Mouse (Mus musculus): ENCODE data around the gene Rmnd1.
A peak's percentile ranks its signal among the peaks of the same experiment; 100 is the strongest.
"Not testable (repeated sequence)": the region's sequence is repeated elsewhere in the genome, so short reads cannot be mapped to it uniquely, and the experiment has no call there.

Gene Rmnd1

DNA sequence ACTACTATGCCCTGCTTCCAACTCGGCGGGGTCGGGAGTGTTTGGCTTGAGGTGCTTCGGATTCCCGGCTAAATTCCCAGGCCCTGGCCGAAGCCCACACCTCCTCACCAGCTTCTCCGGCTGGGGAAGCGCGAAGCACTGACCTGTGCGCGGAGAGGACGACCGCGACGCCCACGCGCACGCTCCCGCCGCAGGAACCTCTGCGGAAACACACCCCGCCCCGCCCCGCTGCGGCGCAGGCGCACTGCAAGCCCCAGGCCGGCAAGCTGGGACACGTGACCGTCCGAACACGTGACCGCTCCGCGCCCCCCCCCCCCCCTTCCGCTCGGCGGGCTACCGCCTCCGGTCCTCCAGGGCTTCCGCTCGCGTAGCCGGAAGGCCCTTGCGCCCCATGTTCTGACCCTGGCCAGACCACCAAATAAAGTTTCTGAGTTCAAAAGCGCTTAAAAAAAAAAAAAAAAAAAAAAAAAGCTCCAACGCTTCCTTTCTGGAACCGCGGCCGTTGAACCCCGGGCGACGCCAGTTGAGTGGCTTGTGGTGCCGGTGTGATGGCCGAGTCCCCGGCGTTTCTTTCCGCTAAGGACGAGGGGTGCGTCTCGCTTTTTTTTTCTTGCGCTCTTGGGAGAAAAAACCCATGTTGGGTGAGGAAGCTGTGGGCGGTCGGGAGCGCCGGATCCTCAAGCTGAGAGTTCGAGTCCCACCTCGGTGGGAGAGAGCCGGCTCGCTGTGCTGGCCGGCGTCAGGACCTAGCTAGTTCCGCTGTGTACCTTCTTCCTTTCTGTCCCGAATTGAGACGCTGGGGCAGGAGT lies at the start of gene Rmnd1, which contains the start of gene Armt1:
Rmnd1 (minus strand) TSS at position 266 of the 809 bp plus-strand sequence.
Armt1 (plus strand) TSS at position 345 of the 809 bp plus-strand sequence.
- peak; percentile 96 for DNase-seq

DNA sequence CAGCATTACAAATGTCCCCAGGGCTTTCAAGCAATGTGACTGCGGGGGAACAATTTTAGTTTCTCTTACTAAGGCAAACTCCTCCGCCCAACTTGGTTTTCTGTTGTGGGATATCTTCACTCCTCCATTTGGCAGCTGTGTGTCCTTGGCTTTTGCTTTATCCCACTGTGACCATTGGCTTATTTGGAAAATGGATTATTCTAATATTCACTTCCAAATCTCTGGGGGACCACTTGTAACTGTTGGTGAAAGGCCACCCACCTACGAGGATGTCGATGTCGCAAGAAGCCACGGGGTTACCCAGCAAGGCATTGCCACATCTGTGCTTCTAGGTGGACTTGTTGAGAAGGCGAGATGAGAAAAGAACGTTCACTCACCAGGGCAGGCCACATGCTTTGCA lies 49.5 kb upstream of the Rmnd1 start:
- DNase-seq: no peak

DNA sequence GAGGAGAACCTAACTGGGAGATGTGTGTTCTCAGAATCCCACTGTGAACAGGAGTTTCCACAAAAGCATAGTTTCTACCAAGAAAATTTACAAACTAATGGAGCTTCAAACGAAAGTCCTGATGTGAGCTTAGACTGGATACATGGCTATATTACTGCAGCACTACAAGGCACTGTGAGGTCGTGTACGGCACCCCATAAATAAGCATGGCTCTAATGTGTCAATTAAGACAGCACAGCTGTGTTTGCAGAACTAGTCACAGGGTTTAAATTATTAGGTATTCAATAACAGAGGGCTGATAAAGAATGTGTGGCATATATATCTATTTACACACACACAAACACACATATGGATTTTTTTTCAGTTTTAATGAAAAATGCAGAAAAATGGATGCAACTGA lies 48.7 kb upstream of the Rmnd1 start:
- no peak for DNase-seq

DNA sequence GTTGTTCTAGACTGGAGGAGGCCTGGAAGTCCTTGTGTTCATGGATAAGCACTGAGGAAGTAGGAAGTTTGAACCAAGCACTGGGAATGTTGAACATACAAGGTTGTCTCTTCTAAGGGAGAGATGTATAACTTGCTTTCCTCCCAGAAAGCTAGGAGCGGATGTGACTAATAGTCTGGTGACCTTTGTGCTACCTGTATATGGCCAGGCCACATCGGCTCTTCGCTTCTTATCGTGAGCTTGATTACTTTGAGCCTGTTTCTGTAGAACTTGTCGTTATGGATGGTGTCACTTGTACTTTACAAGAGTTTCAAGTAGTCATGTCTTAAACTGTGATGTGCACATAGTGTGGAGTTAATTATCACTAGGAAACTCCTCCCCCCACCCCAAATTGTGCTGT lies 44.4 kb upstream of the Rmnd1 start:
- DNase-seq: no peak

DNA sequence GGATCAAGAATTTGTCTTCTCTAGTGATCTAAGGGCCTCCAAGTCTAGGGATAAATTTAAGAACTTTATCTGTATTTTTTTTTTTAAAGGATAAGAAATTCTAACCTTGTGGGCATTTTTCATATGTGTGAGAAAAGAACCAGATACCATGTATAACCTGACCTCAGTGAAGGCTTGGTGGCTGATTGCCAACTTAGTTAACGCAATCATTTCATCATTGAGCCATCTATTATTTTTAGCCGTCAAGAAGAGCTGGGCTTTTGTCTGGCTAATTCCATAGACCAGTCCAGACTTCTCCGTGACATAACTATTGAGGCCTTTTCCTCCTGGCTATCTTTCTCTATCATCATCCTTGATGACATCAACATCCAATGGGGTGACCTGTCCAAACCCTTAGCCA lies 43.2 kb upstream of the Rmnd1 start:
- no peak for DNase-seq

DNA sequence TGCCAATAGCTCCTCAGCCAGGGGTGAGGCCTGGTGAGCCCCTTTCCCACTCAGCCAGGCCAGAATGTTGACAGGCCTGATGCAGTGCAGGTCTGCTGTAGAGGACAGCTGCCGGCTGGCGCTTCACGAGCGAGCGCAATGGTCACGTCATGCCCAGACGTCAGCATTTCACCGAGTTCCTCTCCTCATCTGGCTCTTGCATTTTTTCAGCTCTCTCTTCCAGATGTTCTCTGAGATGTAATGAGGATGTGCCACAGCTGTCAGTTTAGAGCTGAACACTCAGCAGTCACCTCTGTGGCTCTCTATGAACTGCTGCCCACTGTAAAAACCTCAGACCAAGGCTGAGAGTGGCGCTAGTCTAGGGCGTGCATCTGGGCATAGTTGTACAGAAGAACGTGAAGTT lies 41.4 kb upstream of the Rmnd1 start:
- no peak for DNase-seq

DNA sequence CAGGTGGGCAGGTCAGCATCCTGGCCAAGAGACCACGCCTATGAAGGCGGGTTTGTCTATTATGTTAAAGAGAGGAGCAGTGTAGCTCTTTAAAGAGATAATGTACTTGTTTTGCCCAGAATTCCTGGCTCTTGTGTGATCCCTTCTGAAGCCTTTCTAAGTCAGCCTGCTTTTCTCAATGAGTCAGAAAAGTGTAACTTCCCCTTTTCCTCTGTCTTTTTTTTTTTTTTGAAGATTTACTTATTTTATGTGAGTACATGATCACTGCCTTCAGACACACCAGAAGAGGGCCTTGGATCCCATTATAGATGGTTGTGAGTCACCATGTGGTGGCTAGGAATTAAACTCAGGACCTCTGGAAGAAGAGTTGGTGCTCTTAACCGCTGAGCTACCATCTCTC lies 37.2 kb upstream of the Rmnd1 start:
- no peak for DNase-seq

DNA sequence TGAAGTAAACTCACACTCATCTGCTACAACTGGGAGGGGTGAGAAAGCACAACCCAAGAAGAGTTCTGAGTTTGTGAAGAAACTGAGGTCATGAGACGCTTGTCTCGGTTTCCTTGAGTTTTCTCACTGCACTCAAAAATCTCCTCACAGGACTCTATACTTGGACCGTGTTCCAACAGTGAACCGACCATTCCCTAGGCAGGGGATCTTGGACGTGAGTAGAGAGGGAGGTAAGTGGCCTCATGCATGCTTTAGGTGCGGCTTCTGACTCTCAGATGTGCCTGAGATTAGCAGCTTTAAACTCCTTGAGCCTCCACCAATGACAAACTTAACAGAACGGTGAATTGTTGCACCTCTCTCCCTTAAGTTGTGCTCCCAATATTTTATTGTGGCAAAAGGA lies 33.6 kb upstream of the Rmnd1 start:
- DNase-seq: no peak

DNA sequence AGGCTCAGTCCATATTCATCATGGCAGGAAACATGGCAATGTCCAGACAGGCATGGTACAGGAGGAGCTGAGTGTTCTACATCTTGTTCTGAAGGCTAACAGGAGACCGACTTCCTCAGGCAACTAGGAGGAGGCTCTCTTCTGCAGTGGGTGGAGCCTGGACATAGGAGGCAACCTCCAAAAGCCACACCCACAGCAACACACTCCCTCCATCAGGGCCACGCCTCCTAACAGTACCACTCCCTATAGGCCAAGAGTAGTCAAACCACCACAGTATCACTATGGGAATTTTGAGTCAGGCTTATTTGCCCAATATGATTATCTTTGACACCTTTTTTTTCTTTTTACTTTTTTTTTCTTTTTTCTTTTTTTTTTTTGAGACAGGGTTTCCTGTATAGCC lies 28.0 kb upstream of the Rmnd1 start:
- no peak for DNase-seq

DNA sequence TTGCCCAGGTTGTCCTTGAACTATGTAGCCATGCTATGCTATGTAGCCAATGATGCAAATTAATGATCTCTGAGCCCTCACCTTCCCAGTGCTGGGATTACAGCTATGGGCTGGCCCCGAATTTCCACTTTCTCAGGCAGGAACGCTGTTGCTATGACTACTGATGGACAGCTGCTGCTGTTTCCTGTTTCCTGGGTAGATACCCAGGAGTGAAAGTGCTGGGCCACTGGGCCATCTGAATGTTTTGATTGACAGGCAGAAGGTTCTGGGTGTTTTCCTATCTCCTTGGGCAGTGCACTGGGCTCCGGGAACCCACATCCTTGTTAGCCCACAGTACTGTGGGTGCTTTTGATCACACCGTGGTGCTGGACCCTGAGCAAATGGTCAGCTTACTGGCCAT lies 24.2 kb upstream of the Rmnd1 start:
- DNase-seq: no peak

DNA sequence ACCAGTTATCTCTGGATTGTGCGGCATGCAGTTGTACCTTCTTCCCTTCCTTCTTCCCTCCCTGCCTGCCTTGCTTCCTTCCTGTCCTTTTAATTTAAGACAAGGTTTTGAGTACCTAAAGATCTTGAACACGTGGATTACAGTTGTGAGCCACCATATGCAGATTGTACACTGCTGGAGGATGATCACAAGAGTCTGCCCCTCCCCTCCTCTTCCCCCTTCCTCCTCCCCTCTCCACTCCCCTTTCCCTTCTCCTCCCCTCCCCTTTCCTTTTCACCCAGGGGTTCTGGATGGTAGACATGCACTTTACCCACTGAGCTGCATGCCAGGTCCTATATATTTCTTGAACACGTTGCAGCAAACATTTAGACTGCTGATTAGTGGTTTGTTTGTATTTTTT lies 3.2 kb upstream of the Rmnd1 start:
- no peak for DNase-seq

DNA sequence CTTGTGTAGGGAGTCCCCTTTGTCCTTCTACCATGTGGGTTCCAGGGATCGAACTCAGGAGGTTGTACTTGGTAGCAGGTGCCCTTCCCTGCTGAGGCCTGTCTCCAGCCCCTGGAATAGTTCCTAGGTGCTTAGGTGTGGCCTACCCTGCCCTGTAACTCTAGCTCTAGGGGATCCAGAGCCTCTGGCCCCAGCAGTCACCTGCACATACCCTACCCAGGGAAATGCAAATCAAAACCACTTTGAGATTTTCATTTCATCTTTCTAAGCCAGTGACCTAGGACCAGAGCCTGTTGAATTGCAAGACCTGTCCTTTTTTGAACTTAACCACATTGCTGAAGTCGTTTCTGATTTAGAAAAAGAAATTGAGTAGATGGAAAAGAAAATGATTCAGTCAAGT lies 1.7 kb upstream of the Rmnd1 start:
- DNase-seq: not testable (repeated sequence)

DNA sequence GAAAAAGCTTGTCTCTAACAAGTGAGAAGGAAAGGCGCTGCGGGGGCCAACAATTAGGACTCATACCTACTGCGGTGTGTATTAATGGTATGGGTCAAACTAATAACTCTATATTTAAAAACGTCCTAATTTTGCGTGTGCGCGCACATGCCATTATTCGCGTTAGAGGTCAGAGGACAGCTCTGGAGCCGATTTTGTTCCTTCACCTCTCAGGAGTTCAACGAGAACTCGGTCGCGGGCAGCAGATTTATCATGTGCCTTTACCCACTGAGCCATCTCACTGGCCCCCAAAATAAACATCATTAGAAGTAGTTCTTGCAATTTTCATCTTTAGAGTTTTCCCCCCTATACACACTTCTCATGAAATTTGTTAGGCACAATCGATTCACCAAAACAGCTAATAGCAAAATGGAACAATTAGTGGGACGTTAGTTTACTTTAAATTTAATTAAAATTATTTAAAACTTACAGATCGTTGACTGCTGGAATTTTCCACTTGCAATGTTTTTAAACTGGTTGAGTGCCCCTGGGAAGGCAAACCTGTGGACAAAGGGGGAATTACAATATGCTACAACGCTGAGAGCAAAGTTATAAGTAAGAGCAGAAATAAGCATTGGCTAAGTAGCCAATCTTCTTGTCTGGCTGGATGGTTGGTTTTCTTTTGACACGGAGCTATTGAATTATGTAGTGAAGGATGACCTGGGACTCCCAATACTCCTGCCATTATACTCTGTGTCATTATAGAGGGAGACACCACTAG lies 988 bp upstream of the Rmnd1 start:
- peak; percentile 25 for DNase-seq

DNA sequence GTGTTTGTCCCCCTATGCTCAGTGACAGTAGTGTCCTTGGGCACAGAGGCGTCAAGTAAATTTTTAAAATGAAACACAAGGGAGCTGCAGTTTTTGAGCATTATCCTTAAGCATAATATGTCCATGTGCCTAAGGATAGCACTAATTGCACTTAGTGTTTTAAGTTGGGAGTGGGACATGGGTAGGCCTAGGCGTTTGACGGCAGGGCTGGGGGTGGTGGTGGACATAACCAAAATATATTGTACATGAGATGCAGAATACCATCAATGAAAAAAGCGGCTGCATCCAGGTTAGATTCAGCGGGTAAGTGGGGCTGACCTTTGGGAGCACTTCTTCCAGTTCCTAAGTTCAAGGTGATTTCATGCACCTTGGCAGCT lies 454 bp downstream of the Rmnd1 start:
- no peak for DNase-seq

DNA sequence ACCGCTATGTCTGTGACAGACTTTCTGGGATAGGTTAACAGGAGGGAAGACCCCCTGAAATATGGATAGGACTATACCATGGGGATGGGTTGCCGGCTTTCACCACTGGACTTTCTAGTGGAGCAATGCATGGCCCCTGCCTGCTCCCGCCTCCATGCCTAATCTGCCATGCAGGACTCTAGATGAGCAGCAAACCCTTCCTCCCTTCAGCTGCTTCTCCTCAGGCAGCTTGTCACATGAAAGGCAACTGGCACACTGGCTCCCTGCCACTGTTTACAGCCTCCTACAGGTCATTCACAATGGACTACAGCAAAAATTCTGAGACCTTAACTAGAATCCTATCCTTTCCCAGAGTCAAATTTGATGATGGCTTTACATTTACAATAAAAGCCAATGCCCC lies 1.4 kb downstream of the Rmnd1 start:
- no peak for DNase-seq

DNA sequence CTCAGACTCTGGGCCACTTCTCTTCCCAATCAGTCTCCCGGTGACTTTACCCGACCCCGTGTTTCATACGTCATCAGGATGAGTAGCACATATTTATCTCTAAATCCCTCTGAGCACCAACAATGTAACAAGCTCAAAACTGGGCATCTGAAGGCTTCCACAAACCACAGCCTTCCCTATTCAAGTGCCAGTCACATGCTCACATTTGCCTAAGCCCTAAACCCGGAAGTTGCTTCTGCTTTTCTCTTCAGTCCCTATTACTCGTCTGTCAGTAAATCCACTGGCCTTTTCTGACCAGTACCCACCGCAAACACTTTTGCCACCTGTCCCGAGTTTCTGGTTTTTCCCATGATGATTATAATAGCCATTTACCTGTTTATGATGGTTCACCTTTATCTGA lies 1.8 kb downstream of the Rmnd1 start:
- no peak for DNase-seq

DNA sequence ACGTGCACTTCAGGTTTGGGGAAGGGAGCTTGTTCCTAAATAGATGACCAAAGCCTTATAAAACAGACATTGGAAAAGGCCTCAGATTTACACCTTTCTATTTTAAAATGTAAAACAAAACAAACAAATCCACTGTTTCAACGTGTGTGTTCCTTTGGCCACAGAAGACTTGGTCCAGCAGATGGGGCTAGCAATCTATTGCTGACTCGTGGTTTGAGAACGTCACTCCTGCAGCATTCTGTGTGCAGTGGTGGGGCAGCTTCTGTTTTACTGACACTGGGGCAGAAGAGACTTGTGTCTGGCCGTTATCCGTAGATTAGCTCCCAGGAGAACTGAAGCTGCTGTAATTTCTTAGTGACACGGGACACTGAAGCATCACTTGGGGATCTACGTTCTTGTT lies 6.9 kb downstream of the Rmnd1 start:
- no peak for DNase-seq

DNA sequence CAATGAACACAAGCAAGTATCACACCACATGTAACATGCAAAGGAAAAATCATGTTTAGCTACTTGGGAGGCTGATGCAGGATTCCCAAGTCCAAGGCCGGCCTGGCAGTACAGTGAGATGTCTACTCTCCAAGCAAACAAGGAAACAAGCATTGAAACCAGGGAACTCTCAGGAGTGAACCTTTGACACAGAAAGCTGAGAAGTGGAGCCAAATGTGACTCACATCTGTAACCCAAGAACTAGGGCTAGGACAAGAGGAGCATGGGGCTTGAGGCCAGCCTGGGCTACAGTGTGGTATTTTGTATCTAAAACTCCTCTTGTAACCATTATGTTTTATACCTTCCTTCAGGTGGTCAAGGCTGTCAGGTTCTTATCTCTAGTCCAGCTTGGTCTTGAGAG lies 25.0 kb downstream of the Rmnd1 start:
- no peak for DNase-seq

DNA sequence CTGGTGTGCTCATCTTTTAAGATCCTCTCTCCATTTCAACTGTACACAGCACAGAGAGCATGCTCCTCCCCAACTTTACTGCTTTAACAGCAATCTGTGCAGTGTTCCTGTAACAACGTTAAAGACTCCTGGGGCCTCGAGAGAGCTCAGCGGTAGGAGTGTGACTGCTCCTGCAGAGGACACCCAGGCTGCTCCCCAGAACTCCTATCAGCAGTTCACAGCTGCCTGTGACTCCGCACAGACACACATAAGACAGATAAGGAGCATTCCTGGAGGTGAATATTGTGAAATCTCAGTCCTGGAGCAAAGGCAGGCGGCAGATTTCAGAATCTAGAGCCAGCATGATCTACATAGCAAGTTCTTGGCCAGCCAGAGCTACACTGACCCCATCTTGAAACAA lies 26.7 kb downstream of the Rmnd1 start:
- DNase-seq: no peak

DNA sequence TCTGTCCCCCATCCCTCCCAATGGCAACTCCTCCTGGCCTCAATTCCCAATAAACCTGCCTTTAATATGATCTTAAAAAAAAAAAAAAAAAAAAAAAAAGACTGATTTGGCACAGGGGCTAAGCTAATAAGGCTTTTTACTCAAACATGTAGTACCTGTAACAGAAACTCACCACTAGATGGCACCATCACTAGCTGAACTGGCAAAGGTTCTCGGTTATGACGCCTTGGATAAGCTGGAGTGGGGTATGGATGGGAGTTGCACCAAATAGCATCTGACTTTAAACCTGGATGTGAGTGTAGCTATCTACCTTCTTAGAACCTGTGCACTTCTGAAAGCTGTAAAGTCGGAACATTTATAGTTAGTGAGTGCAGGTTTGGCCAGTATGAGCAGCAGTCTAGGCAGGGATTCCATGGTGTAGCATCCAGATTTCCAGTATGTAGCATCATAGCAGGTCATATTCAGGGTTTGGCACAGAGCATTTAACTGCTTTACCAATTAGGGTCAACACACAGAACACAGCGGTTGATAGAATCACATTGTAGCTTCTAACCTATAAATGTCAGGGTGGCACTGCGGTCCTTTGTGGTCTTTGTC lies 27.2 kb downstream of the Rmnd1 start:
- DNase-seq: peak; percentile 62

DNA sequence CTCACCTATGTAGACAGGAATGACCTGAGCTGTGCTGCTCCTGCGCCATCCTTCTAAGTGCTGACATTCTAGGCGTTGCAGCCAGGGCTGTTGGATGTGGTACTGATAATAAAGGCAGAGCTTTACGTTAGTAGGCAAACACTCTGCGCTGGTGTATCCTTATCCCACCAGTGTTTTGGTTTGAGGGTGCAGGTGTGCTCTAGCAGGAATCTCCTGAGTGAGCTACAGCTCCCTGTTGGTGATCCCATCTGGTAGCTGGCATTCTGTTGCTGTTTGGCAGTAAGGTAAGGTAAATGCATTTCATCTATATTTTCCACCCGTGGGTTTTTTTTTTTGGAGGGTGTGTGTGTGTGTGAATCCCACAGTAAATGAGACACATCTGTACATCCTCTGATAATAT lies 34.1 kb downstream of the Rmnd1 start:
- no peak for DNase-seq

DNA sequence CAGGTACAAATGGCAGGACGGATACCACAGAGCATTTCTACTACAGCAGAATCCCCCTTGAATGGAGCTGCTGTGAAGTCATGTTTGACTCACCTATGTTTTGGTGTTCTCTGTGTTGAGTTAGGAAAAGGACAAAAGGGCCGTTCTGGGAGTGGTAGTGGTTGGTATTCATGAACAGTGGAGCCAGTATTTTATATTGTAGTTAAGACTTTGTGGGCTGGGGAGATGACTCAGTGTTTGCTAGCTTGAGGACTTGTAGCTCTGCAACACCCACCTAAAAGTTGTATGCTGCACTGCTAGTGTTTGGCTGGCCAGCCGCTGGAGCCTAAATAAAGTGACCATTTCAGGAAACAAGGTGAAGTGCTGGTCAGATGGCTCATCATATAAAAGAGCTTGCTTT lies 36.9 kb downstream of the Rmnd1 start:
- DNase-seq: no peak

DNA sequence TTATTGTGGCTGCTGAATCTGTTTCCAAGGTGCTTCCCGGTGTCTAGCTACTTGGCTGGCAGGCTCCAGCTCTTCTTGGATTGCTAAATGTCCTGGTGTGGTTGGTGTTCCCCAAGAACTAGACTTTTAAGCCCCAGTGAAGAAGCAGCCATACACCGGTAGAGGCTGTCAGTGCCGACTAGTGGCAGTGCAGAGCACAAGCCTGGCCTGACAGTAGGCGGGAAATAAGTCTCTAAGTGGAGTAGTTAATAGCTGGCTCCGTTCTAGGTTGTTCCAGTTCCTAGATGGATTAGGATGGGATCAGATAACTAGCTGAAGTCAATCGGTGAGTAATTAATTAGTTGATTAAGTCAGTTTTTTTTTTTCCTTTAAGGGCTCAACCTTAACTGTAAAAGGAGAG lies 40.3 kb downstream of the Rmnd1 start:
- DNase-seq: peak; percentile 55

DNA sequence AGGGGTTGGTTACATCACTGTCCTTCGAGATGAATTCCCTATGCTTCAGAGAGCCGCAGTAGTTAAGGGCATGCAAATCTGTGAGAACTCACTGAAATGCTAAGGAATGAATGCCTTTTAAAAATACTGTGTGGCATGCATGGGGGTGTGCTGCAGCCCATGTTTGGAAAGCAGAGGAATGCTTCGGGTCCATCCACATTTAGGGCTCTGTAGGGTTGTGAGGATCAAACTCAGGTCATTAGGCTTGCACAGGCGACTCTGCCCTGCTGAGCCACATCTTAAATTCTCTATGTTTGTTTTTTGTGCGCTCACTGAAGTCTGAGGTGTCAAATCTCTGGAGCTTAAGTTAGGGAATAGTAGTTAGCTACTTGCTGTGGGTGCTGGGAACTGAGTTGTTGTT lies 41.1 kb downstream of the Rmnd1 start:
- DNase-seq: no peak
